Mouse (Mus musculus) intestine, postnatal 0 days (tissue): ENCODE measurements around the gene Usp22. TPM values are rescaled to one million over a fixed set of nuclear protein-coding genes. Genes with fewer than 3 reads are reported as not detected.
A peak's percentile ranks its signal among the peaks of the same experiment; 100 is the strongest.

Experiments used
- ATAC-seq: fragments of 200-750 bp; cut with Nextera tagmentation; 2 replicates; pipeline ENCODE4 v1.8.0; 2017; ENCODE audit warnings: mild to moderate bottlenecking, moderate TSS enrichment, moderate library complexity
- H3K27ac ChIP-seq: fragments of 300-500 bp; sonication (generic); 2 replicates; pipeline ENCODE4 v1.5.1; 2014; ENCODE audit warnings: mild to moderate bottlenecking, low read depth, low read length, moderate library complexity
- H3K27me3 ChIP-seq: fragments of 300-500 bp; sonication (generic); replicated peaks from 2 replicates; pipeline ENCODE4 v1.6.1; 2014; ENCODE audit warnings: low read length, mixed read lengths; ENCODE audit not compliant: control insufficient read depth, insufficient read depth
- H3K36me3 ChIP-seq: fragments of 300-500 bp; sonication (generic); 2 replicates; pipeline ENCODE4 v1.6.1; 2014; ENCODE audit warnings: mild to moderate bottlenecking, moderate library complexity; ENCODE audit not compliant: control insufficient read depth, insufficient read depth
- H3K4me1 ChIP-seq: fragments of 300-500 bp; sonication (generic); replicated peaks from 2 replicates; pipeline ENCODE4 v1.6.1; 2014; ENCODE audit warnings: antibody characterized with exemption, low read length, mixed read lengths; ENCODE audit not compliant: control insufficient read depth, insufficient read depth
- H3K4me2 ChIP-seq: fragments of 300-500 bp; sonication (generic); replicated peaks from 2 replicates; pipeline ENCODE4 v1.6.1; 2014; ENCODE audit warnings: low read depth, mild to moderate bottlenecking, moderate library complexity
- H3K4me3 ChIP-seq: fragments of 300-500 bp; sonication (generic); 2 replicates; pipeline ENCODE4 v1.5.1; 2014; ENCODE audit warnings: low read depth, low read length
- H3K9ac ChIP-seq: fragments of 300-500 bp; sonication (generic); 2 replicates; pipeline ENCODE4 v1.6.1; 2014; ENCODE audit warnings: mild to moderate bottlenecking, low read depth, low read length
- H3K9me3 ChIP-seq: fragments of 300-500 bp; sonication (generic); 2 replicates; pipeline ENCODE4 v1.6.1; 2016; ENCODE audit warnings: mixed run types; ENCODE audit not compliant: control insufficient read depth
- CTCF ChIP-seq: sonication (generic); IDR thresholded peaks from 2 replicates; pipeline ENCODE4 v1.5.1; 2016; ENCODE audit warnings: low read depth, mild to moderate bottlenecking, control low read depth, antibody characterized with exemption, moderate library complexity
- WGBS: fragments of 180-500 bp; shearing (Covaris S2); extraction: QIAGEN DNeasy Blood & Tissue Kit; methylation state at CpG from one replicate; pipeline ENCODE4 v1.1.7; 2014; 5-methylcytosine and 5-hydroxymethylcytosine counted together
- polyA plus RNA-seq: library from polyadenylated mRNA; unstranded; fragments of >200 nt; fragmentation: Nextera tagmentation; extraction: Ambion mirVana; gene quantifications from 2 replicates; pipeline ENCODE4 v1.2.1, GENCODE M21; 2015

Gene Usp22
- polyA plus RNA-seq, 1 experiment from 2014 or later = 27.0 TPM

DNA sequence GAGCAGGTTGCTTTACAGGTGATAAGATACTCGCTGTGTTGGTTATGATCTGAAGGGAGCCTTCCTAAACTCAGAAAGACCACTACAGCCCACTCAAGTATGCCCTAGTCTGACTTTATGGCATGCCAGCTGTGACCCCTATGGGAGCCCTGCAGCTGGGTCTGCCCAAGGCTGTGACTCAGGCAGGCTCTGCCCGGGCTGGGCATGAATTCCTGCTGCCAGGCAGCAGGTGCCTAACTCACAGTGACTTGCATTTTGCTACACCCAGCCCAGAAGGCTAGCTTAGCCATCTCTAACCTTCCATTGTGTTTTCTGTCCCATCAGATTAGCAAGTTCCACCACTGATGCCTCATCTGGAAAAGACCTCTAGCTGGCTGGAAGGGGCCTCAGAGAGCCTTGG lies 28.0 kb upstream of the Usp22 start:
- H3K27ac ChIP-seq = no peak overlapping the region
- 85% methylated on average over 2 of the region's 2 CpGs for WGBS
- TF ChIP-seq CTCF = no peak
- H3K4me2 ChIP-seq = no peak overlapping the region
- H3K4me3 ChIP-seq = no peak overlapping the region
- H3K4me1 ChIP-seq = 0 out of 2 replicates have a peak, but pooled peaks cover 3% of the 10 kb centered on the region
- ATAC-seq = no peak
- H3K27me3 ChIP-seq = no peaks in the 10 kb centered on the region
- no peaks in the 10 kb centered on the region for H3K9me3 ChIP-seq
- H3K9ac ChIP-seq = no peak overlapping the region
- H3K36me3 ChIP-seq = no peaks in the 10 kb centered on the region

DNA sequence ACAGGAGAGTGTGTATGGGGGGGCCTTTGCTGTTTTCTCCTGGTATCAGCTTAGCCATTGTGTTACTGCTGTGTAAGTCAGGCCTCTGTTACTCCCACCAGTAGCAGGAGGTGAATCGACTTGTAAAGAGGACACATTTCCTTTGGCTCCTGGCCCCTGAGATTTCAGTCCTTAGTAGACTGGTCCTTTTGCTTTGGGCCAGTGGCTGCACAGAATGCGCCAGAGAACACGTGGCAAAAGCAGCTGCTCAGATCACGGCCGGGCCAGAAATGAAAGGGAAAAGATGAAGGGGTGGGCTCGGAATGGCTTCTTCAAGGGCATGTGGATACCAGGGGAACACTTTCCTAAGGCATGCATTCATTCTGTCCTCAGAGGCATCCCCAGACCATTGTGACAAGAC lies 27.3 kb upstream of the Usp22 start:
- WGBS = 86% methylated on average over 6 of the region's 6 CpGs
- H3K9me3 ChIP-seq = no peaks in the 10 kb centered on the region
- no peaks in the 10 kb centered on the region for H3K27me3 ChIP-seq
- H3K36me3 ChIP-seq = no peaks in the 10 kb centered on the region
- H3K4me2 ChIP-seq = no peak overlapping the region
- ATAC-seq = no peak
- H3K4me1 ChIP-seq = 0 out of 2 replicates have a peak, but pooled peaks cover 3% of the 10 kb centered on the region
- TF ChIP-seq CTCF = no peak
- no peak overlapping the region for H3K4me3 ChIP-seq
- H3K27ac ChIP-seq = no peak overlapping the region
- no peak overlapping the region for H3K9ac ChIP-seq

DNA sequence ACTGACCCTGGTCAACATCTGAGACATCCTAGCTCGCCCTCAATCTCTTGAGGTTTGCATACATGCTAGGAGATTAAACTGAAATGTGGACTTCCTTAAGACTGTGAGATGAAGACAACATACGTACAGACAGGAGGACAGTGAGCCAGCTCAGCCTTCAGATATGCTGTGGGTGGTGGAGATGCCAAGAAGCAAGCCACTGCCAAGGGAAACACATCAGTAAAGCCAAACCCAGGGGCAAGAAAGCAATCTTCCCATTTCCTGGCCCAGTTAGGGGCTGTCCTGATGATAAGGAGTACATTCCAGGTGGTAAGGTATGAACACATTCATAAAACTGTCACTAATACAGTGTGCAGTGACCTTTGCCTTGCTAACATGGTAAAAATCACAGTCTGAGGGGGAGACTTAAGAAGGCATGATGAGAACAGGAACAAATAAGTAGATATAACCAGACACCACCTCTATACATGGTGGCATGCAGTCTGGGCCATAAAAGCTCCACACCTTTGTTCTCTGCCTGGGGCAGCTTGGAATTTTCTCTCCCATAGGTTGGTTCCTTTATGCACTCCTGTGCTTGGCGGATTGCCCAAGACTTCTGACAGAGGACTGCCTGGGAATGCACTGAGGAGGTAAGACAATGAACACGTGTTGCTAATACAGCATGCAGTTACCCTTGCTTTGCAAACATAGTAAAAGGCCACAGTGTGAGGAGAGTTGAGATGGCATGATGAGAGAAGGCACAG lies 24.9 kb upstream of the Usp22 start:
- no peak overlapping the region for H3K9ac ChIP-seq
- no peak overlapping the region for H3K4me3 ChIP-seq
- H3K9me3 ChIP-seq = no peaks in the 10 kb centered on the region
- TF ChIP-seq CTCF = no peak
- 0 out of 2 replicates have a peak, but pooled peaks cover 3% of the 10 kb centered on the region for H3K4me1 ChIP-seq
- WGBS = 40% methylated on average over 4 of the region's 4 CpGs
- H3K27me3 ChIP-seq = no peaks in the 10 kb centered on the region
- H3K36me3 ChIP-seq = no peaks in the 10 kb centered on the region
- 0 out of 2 replicates have a peak overlapping the region, but pooled peaks have one; percentile 15 for H3K27ac ChIP-seq
- H3K4me2 ChIP-seq = no peak overlapping the region
- ATAC-seq = peak; percentile 96

DNA sequence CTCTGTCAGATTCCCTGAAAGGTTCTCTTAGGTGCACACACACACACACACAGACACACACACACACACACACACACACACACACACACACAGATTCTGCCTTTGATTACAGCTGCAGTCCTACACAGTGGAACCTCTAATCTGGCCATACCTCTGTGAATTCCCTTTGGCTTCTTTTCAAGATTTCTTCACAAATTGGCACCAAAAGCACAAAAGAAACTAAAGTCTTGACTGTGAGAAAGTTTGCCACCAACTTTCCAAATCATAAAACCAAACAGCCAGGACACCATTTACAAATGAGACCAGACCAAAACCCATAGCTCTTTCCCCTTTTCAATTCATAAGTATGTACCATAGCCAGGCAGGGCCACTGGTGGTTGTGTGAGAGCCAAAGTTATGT lies 23.1 kb upstream of the Usp22 start:
- Histone ChIP-seq H3K27me3 (peaks cover 5% of the 10 kb centered on the region; the same call in 1 of the 2 replicates), H3K9me3 (no peaks in the 10 kb centered on the region), H3K4me3 (no peak overlapping the region), H3K4me2 (no peak overlapping the region), H3K4me1 (0 out of 2 replicates have a peak, but pooled peaks cover 3% of the 10 kb centered on the region), H3K9ac (no peak overlapping the region), H3K27ac (no peak overlapping the region), H3K36me3 (no peaks in the 10 kb centered on the region)
- TF ChIP-seq CTCF = no peak
- no peak for ATAC-seq

DNA sequence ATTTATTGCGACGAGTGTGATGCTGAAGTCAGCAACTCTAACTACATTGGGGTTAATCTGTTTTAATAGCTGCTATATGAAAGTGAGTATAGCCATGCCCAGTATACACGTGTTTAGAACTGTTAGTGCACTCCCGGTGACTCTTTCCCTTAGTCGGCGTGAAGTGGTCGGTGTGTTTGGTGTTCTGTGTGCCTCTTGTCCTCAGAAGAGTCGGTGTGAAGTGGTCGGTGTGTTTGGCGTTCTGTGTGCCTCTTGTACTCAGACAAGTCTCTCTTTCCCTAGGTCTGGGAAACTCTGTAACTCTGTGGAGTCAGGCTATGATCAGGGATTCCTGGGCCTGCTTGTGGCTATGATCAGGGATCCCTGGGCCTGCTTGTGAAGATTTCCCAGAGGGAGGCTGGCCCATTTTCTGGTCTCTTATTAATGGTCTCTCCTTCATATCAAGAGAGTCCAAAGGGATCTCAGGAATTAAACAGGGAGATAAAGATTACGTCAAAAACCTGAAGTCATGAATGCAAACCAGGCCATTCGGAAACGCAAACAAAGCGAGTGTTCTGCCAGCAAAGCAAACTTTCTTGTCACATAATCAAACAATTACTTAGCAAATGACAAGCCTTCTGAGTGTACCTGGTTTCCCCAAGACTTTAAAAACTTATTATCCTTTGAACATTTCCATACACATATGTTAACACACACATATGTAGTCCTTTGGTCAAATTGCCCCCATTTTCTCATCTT lies 21.9 kb upstream of the Usp22 start:
- H3K4me1 ChIP-seq = 0 out of 2 replicates have a peak, but pooled peaks cover 3% of the 10 kb centered on the region
- no peak overlapping the region for H3K4me3 ChIP-seq
- H3K9me3 ChIP-seq = no peaks in the 10 kb centered on the region
- 68% methylated on average over 14 of the region's 14 CpGs for WGBS
- H3K27ac ChIP-seq = no peak overlapping the region
- ATAC-seq = no peak
- TF ChIP-seq CTCF = no peak
- peaks cover 5% of the 10 kb centered on the region; the same call in 1 of the 2 replicates for H3K27me3 ChIP-seq
- H3K36me3 ChIP-seq = no peaks in the 10 kb centered on the region
- no peak overlapping the region for H3K4me2 ChIP-seq
- H3K9ac ChIP-seq = no peak overlapping the region

DNA sequence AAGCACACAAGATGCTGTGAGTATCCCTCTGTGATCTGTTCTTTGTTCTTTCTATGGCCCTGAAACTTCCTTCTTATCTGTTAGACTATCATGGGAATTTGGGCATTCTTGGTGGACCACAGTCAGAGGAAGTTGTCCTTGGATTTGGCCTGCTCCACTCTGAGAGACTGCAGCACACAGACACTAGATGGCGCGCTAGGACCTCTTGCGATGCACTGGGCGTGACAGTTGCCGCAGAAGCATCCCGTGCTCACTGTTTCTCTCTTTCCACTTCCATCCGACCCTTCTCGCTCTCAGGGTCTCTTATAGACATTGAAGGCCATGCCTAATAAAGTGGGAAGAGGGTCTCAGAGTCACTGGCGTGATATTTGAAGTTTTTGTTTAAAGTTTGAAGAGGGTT lies 18.5 kb upstream of the Usp22 start:
- 5% methylated on average over 9 of the region's 9 CpGs for WGBS
- TF ChIP-seq CTCF = peak; percentile 99

More for the DNA sequence above, 18.5 kb upstream of the Usp22 start:
- Histone ChIP-seq H3K36me3 (no peaks in the 10 kb centered on the region), H3K9me3 (no peaks in the 10 kb centered on the region), H3K9ac (no peak overlapping the region), H3K4me2 (no peak overlapping the region), H3K4me1 (no peaks in the 10 kb centered on the region), H3K4me3 (no peak overlapping the region), H3K27ac (no peak overlapping the region), H3K27me3 (peaks cover 5% of the 10 kb centered on the region; the same call in 1 of the 2 replicates)
- ATAC-seq = peak; percentile 60; the same call in 1 of the 2 replicates
